Mouse (Mus musculus) urinary bladder, adult 18-20 months (tissue): ENCODE results near the gene 6030458C11Rik.

ENCODE experiments used
- DNase-seq, 2 experiments: peaks; one replicate each; pipeline ENCODE4 v3.0.0; 2022; ENCODE audit warnings: low spot score in 2 of 2, mixed read lengths in 2 of 2

Gene 6030458C11Rik

GRCm38 (mm10) chr15:12824197-12824952 is at the start of gene 6030458C11Rik, which contains the start of gene Drosha:
6030458C11Rik (minus strand) TSS chr15:12824649.
Drosha (plus strand) TSS chr15:12824815.
- peak; percentile 97 for DNase-seq

GRCm38 (mm10) chr15:12867269-12867668 is 42.8 kb upstream of the 6030458C11Rik start:
- no peak for DNase-seq

GRCm38 (mm10) chr15:12865595-12866314 is 41.3 kb upstream of the 6030458C11Rik start:
- DNase-seq, result no peak

DNA sequence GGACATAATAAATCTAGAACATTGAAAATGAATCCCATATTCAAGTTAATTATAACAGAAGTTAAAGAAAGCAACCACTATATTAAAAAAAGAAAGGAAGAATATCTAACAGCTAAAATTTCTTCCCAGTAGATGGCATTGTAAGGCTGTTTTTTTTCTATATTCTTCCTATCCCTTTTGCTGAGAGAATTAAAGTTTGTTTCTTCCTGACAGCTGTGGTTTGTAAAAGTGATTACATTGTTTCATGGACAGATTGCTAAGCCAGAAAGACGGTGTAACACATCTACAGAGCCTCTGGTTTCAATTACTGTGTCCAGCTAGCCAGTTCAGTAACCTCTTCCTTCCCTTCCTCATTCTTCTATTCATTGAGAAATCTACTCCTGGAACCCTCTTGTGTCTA is 39.2 kb upstream of the 6030458C11Rik start:
- no peak for DNase-seq

- no peak for DNase-seq
These were observed 37.6 kb upstream of the 6030458C11Rik start for GRCm38 (mm10) chr15:12862061-12862460.

DNA sequence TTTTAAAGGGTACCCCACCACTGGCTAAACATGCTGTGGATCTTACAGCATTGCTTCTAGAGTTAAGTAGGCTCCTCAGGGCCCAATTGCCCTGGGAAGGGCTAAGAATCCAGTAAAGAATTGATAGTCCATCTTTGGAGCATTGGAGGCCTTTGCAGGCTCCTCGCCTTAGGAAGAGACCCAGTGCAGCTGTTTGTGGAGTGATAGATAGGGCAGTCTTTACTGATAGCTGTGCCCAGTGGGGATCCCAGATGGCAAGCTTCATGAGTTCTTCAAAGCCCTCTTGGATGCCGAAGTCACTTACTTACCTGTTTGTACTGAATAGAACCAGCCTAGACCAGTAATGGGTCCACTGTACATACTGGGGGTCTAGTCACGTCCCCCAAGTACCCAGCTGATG is 34.2 kb upstream of the 6030458C11Rik start:
- DNase-seq, result no peak

DNA sequence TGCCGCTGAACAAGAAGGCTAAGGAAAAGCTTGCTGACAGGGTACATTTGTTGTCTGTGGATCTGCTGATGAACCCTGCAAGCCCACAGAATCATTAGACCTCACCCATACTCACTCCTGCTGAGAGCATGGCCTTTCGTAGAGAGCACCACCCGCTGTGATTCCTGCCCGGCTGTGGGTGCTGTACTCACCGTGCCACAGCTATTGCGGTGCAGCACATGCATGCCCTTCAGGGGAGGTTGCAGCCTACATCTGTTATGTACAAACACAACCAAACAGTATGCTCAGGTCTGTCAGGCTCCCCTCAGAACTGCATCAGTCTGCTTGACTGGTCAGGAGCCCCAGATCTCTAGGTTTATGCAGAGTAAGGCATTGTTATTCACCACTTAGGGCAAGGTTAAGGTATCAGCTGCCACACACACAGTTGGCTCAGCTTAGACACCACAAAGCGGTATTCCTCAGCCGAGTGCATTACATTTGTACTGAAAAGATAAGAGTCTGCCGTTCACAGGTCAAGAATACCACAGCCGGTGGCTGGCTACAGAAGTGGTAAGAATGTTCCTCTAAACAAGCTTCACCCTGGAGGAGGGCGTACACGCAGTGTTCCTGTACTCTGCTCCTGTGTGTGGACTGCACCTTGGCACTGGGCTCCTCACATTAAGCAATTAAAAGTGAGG is 33.5 kb upstream of the 6030458C11Rik start:
- DNase-seq, result no peak

DNA sequence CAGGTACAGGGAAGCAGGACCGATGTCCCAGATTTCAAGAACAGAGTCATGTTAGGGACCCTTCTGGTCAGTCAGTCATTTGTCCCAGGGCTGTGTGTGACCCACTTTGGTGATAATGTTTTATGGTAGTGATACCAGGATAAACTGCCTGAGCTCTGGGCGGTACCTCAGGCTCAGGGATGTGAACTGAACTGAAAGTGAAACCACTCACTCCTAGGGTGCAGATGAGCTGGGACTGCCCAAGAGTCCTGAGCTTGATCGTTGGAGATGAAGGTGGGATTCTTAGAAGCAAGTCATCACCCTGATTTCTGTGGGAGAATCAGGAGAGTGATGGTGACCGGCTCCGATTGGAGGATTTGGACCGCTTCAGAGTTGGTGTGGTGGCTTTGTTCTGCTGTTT is 32.3 kb upstream of the 6030458C11Rik start:
- DNase-seq, result no peak

DNA sequence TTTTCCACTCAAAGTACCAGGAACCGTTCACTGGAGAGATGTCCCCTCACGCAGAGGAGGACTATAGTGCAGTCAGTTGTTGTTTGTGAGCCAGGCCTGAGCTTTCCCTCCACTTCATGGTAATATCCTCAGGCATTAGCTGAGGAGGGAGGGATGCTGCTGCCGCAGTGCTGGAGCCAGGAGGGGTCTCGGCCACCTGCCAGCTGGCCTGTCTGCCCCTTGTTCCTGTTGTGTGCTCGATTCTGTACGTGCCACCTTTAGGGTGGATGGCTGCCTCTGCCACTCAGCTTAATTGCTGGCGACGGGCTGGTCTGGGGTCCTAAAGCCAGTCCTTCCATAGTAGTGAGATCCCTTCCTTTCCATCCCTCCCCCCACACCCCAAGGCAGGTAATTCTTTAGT is 29.0 kb upstream of the 6030458C11Rik start:
- no peak for DNase-seq

DNA sequence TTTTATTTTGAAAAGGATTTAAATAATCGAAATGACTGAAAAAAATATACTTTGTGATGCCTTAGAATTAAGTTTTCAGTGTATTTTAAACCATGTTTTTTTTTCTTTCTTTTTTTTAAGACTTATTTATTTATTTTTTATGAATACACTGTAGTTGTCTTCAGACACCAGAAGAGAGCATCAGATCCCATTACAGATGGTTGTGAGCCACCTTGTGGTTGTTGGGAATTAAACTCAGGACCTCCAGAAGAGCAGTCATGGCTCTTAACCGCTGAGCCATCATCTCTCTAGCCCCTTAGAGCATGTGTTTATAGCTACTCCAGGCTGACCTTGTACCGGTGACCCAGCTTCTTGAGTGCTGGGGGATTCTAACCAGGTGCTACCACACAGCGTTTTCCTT is 24.9 kb upstream of the 6030458C11Rik start:
- DNase-seq, result no peak

DNA sequence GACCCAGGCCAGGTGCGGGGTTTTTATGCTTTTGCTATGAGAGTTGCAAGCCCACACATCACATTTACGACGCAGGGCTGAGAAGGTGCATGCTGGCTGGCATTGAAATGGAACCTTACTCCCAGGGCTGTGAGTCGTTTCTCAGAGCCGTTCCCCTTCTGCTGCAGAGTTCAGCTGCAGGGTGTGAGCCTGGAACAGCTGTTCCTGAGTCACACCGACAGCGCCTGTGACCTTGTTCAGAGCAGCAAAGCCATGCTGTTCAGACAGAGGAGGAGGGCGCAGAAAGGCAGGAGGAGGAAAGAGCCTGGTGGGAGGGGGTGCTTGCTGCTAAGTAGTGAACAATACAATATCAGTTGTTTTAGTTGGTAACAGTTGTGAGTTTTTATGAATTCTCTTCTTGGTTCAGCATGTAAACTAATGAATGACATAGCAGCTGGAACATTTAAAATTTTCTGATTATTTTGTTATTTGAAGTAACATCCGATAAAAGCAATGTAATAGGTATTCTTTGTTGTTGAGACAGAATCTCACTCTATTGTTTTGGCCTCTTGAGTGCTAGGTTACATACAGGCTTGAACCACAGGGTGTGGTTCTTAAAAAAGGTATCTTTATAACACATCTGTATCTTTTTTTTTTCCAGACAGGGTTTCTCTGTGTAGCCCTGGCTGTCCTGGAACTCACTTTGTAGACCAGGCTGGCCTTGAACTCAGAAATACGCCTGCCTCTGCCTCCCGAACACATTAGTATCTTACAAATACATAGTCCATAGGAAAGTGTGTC is 23.9 kb upstream of the 6030458C11Rik start:
- no peak for DNase-seq

DNA sequence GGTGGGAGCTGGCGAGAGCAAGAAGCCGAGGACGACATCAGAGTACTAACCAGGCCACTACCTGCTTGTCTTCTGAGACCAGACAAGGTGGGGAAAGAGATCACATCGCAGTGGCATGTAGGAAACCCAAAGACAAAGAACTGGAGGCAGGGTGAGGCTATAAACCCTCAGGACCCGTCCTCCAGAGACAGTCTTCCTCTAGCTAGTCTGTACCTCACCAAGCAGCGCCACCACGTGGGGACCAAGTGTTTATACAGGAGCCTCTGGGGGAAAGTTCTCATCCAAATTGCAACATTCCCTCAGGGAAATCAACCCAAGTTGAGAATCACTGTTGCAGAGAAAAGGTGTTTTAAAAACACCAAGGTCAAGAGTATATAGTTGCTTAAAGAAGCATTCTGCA is 18.4 kb upstream of the 6030458C11Rik start:
- no peak for DNase-seq

DNA sequence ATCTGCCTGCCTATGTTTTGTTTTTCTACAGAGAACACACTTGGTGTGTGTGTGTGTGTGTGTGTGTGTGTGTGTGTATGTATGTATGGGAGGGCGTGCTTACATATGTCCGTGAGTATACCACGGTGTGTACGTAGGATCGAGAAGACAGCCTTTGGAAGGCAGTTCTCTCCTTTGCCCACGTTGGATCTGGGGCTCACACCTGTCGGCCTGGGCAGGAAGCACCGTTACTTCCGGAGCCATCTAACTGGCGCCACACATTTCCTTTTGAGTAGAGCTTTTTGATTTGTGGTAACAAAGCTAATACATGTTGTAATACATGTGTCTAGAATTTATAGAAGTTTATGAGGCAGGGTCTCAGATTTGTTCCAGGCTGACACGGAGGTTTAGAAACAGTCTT is 16.3 kb upstream of the 6030458C11Rik start:
- no peak for DNase-seq

- no peak for DNase-seq
These were observed 9.8 kb upstream of the 6030458C11Rik start for GRCm38 (mm10) chr15:12834231-12834630.

GRCm38 (mm10) chr15:12833385-12833784 is 8.9 kb upstream of the 6030458C11Rik start:
- DNase-seq, result no peak

DNA sequence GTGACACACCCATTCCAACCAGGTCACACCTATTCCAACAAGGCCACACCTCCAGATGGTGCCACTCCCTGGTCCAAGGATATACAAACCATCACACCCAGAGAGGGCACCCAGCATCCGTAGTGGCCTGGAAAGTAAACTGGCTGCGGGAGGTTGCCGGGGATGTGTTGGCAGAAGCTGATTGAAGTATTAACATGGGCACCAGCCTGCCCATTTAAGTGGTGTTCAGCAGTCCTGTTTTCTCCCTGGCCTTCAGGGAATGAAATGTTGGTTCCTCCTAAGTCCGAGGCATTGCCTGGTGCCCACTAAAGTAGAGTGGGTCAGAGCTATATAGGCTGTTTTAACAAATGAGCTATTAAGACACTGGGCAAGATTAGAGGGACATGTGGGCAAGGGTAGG is 8.2 kb upstream of the 6030458C11Rik start:
- DNase-seq, result no peak

- no peak for DNase-seq
These were observed 5.4 kb upstream of the 6030458C11Rik start for GRCm38 (mm10) chr15:12829878-12830277.

- DNase-seq, result no peak
These were observed 959 bp upstream of the 6030458C11Rik start for GRCm38 (mm10) chr15:12825408-12825807.

DNA sequence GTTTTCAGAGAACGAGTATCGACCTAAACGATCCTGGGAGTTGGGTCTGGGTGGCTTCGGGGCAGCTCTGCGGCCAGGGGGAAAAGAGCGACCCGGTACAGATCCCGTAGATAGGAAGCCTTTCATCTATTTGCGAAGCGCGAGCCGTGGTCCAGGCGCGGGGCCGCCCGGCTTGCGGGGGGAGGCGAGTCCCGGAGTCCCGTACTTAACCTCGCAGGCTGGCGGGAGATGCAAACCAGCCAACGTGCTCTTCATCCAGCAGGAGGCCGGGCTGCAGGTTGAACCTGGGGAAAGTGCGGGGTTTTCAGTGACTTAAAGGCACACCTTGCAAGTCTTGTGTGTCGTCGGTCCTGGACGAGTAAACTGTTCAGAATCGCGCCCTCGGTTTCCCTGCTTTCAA is 516 bp upstream of the 6030458C11Rik start:
- peak in 1 of 2 experiments; percentile 9 for DNase-seq

GRCm38 (mm10) chr15:12823455-12824119 is 862 bp downstream of the 6030458C11Rik start:
- DNase-seq, result no peak
